In the genomic region with DNA sequence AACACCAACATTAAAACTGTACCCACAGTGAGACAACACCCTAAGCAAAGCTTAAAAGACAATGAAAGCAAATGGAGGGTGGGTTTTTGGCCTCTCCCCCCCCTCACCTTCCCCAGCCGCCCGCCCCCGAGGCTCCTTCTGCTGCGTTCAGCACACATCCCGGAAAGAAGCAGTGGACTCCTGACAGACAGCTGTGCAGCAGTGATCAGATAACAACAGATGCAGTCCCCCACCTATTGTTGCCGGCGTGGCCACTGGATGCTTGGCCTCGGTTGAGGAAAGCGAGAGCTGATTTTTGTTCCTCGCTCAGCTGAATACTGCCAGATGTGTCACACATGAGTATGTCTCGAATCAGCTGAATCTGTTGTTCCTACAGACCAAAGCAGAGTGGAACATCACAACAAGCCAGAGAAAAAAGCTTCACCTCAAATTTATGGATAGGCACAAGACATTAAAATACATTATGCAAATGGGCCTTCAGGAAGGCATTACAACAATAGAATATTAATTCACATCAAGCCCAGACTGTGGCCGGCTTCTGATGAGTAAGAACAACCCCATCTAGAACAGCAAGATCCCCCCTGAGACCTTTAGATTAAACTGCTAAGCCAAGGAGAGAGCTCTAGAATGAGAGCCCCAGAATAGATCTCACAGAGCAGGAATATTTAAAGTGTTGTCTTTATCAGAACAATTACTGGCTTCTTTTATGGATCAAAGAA, we compare ENCODE assay signal across 19 mouse cellular contexts. TPM values are rescaled to one million over a fixed set of nuclear protein-coding genes. Genes with fewer than 3 reads are reported as not detected.
DNase-seq lines count a peak whose midpoint lies in the region; ATAC-seq lines count a peak whose summit lies in the region.
"Had no signal": no experiment of that assay in that cellular context is flagged by ENCODE, and none has a peak within 500 bp of the region (broad histone marks: within the 10 kb centered on the region; RNA-seq: fewer than 3 reads in every experiment).

No protein-coding gene starts in this region.

- 0 out of 2 replicates have a peak, but pooled peaks have one; percentile 36 for ATAC-seq in forebrain, embryonic 13.5 days
- 0 out of 2 replicates have a peak, but pooled peaks have one; percentile 43 for ATAC-seq in hindbrain, embryonic 11.5 days (ENCODE audit: low FRiP score)
- ATAC-seq in midbrain, embryonic 11.5 days (ENCODE audit: low FRiP score), result 0 out of 2 replicates have a peak, but pooled peaks have one; percentile 35
- peak; percentile 62; the same call in 1 of the 2 replicates for ATAC-seq in neural tube, embryonic 14.5 days (ENCODE audit: low read depth)
- ATAC-seq: activated CD4-positive, CD25-positive, alpha-beta regulatory T cell, adult 4 months had no signal

- H3K9me3 ChIP-seq in forebrain, embryonic 13.5 days (replicated peaks), result no peaks in the 10 kb centered on the region
- peaks cover under 1% of the 10 kb centered on the region; the same call in 1 of the 2 replicates for H3K9me3 ChIP-seq in forebrain, embryonic 10.5 days
- no peaks in the 10 kb centered on the region for H3K9me3 ChIP-seq in hindbrain, embryonic 11.5 days (ENCODE audit: control insufficient read depth, low read length)
- H3K9me3 ChIP-seq in midbrain, embryonic 11.5 days (ENCODE audit: control insufficient read depth, low read length), result no peaks in the 10 kb centered on the region
- H3K9me3 ChIP-seq in neural tube, embryonic 14.5 days (ENCODE audit: control insufficient read depth, low read length), result no peaks in the 10 kb centered on the region
- H3K9me3 ChIP-seq: heart, embryonic 15.5 days; liver, embryonic 15.5 days had no signal

- no peak overlapping the region for H3K4me2 ChIP-seq in forebrain, embryonic 13.5 days
- H3K4me2 ChIP-seq in hindbrain, embryonic 11.5 days (replicated peaks; ENCODE audit: low read depth, low read length), result no peak overlapping the region
- no peak overlapping the region for H3K4me2 ChIP-seq in midbrain, embryonic 11.5 days
- H3K4me2 ChIP-seq in neural tube, embryonic 14.5 days (ENCODE audit: low read depth, low read length), result peak overlapping the region; percentile 28
- H3K4me2 ChIP-seq: heart, embryonic 15.5 days; liver, embryonic 15.5 days had no signal

- WGBS in forebrain, embryonic 13.5 days, result 70% methylated on average over 12 of the region's 12 CpGs
- WGBS in forebrain, embryonic 10.5 days, result 89% methylated on average over 12 of the region's 12 CpGs
- 69% methylated on average over 12 of the region's 12 CpGs for WGBS in hindbrain, embryonic 11.5 days
- WGBS in midbrain, embryonic 11.5 days, result 79% methylated on average over 12 of the region's 12 CpGs
- 26% methylated on average over 12 of the region's 12 CpGs for WGBS in neural tube, embryonic 14.5 days

- peak overlapping the region; percentile 80 for H3K27ac ChIP-seq in forebrain, embryonic 13.5 days
- no peak overlapping the region for H3K27ac ChIP-seq in forebrain, embryonic 10.5 days
- peak overlapping the region; percentile 70 for H3K27ac ChIP-seq in hindbrain, embryonic 11.5 days (ENCODE audit: low read depth, low read length)
- peak overlapping the region; percentile 66 for H3K27ac ChIP-seq in midbrain, embryonic 11.5 days (ENCODE audit: low read depth, low read length)
- peak overlapping the region; percentile 81 for H3K27ac ChIP-seq in neural tube, embryonic 14.5 days (ENCODE audit: low read depth, low read length)
- H3K27ac ChIP-seq: heart, embryonic 15.5 days; liver, embryonic 15.5 days; stomach, postnatal 0 days had no signal

- H3K36me3 ChIP-seq in forebrain, embryonic 13.5 days (ENCODE audit: poor library complexity, severe bottlenecking), result peaks cover 88% of the 10 kb centered on the region
- peaks cover 100% of the 10 kb centered on the region for H3K36me3 ChIP-seq in forebrain, embryonic 10.5 days (replicated peaks)
- peaks cover 6% of the 10 kb centered on the region for H3K36me3 ChIP-seq in hindbrain, embryonic 11.5 days (ENCODE audit: control insufficient read depth, insufficient read depth, low read length)
- H3K36me3 ChIP-seq in midbrain, embryonic 11.5 days (ENCODE audit: control insufficient read depth, insufficient read depth, low read length), result peaks cover 40% of the 10 kb centered on the region
- peaks cover 6% of the 10 kb centered on the region; the same call in 1 of the 2 replicates for H3K36me3 ChIP-seq in neural tube, embryonic 14.5 days (ENCODE audit: control insufficient read depth, insufficient read depth, low read length)

- H3K4me1 ChIP-seq in forebrain, embryonic 13.5 days, result no peaks in the 10 kb centered on the region
- H3K4me1 ChIP-seq in forebrain, embryonic 10.5 days, result no peaks in the 10 kb centered on the region
- no peaks in the 10 kb centered on the region for H3K4me1 ChIP-seq in hindbrain, embryonic 11.5 days (replicated peaks; ENCODE audit: control insufficient read depth, insufficient read depth, low read length)
- no peaks in the 10 kb centered on the region for H3K4me1 ChIP-seq in midbrain, embryonic 11.5 days (ENCODE audit: control insufficient read depth, insufficient read depth, low read length)
- H3K4me1 ChIP-seq in neural tube, embryonic 14.5 days (ENCODE audit: control insufficient read depth, insufficient read depth, low read length), result peaks cover 13% of the 10 kb centered on the region; the same call in 1 of the 2 replicates
- H3K4me1 ChIP-seq: heart, embryonic 15.5 days; liver, embryonic 15.5 days had no signal

- H3K9ac ChIP-seq in forebrain, embryonic 13.5 days, result no peak overlapping the region
- H3K9ac ChIP-seq in hindbrain, embryonic 11.5 days (ENCODE audit: low read depth, low read length), result no peak overlapping the region
- H3K9ac ChIP-seq in midbrain, embryonic 11.5 days (ENCODE audit: low read length), result no peak overlapping the region
- peak overlapping the region; percentile 33; the same call in 1 of the 2 replicates for H3K9ac ChIP-seq in neural tube, embryonic 14.5 days (replicated peaks; ENCODE audit: low read depth, low read length)
- H3K9ac ChIP-seq: heart, embryonic 15.5 days; liver, embryonic 15.5 days had no signal

- H3K4me3 ChIP-seq in forebrain, embryonic 13.5 days, result no peak overlapping the region
- H3K4me3 ChIP-seq in forebrain, embryonic 10.5 days, result no peak overlapping the region
- H3K4me3 ChIP-seq in hindbrain, embryonic 11.5 days (ENCODE audit: low read depth, low read length), result no peak overlapping the region
- no peak overlapping the region for H3K4me3 ChIP-seq in midbrain, embryonic 11.5 days (ENCODE audit: low read depth, low read length)
- peak overlapping the region; percentile 5; the same call in 1 of the 2 replicates for H3K4me3 ChIP-seq in neural tube, embryonic 14.5 days (ENCODE audit: low read depth, low read length)
- H3K4me3 ChIP-seq: heart, embryonic 15.5 days; liver, embryonic 15.5 days had no signal

- DNase-seq in forebrain, embryonic 10.5 days (ENCODE audit: extremely low spot score, low spot score), result no peak
- peak; percentile 37 for DNase-seq in hindbrain, embryonic 11.5 days (ENCODE audit: low spot score)
- DNase-seq in midbrain, embryonic 11.5 days (ENCODE audit: low spot score, missing footprints), result no peak
- no peak for DNase-seq in cerebellum, adult 9-11 months
- no peak for DNase-seq in thymus, postnatal 14 days
- DNase-seq in testis, postnatal 14 days (ENCODE audit: low spot score), result no peak
- DNase-seq: cerebellum, postnatal 25 days; gastrocnemius, postnatal 36 days; kidney, adult 2 months; kidney, postnatal 36 days; left cerebral cortex, postnatal 4 days; lung, postnatal 10 days; thymus, postnatal 36 days had no signal

- no peaks in the 10 kb centered on the region for H3K27me3 ChIP-seq in forebrain, embryonic 13.5 days
- H3K27me3 ChIP-seq in forebrain, embryonic 10.5 days (ENCODE audit: poor library complexity, severe bottlenecking), result no peaks in the 10 kb centered on the region
- no peaks in the 10 kb centered on the region for H3K27me3 ChIP-seq in hindbrain, embryonic 11.5 days (ENCODE audit: control insufficient read depth, insufficient read depth, low read length)
- H3K27me3 ChIP-seq in midbrain, embryonic 11.5 days (ENCODE audit: control insufficient read depth, insufficient read depth, low read length), result no peaks in the 10 kb centered on the region
- no peaks in the 10 kb centered on the region for H3K27me3 ChIP-seq in neural tube, embryonic 14.5 days (ENCODE audit: control insufficient read depth, insufficient read depth, low read length)
- H3K27me3 ChIP-seq: heart, embryonic 15.5 days; liver, embryonic 15.5 days had no signal

RNA-seq across cellular contexts. Expression of a gene that starts 13.9 kb away (rescaled TPM):
- 182 and 189 TPM in 2 replicates for polyA plus RNA-seq in forebrain, embryonic 13.5 days (2015; fragmentation: Nextera tagmentation; extraction: Ambion mirVana)
- polyA plus RNA-seq in forebrain, embryonic 10.5 days (2016; fragmentation: Nextera tagmentation; extraction: Ambion mirVana), result 193 and 201 TPM in 2 replicates
- 161 and 202 TPM in 2 replicates for polyA plus RNA-seq in hindbrain, embryonic 11.5 days (2014; fragmentation: Nextera tagmentation; extraction: Ambion mirVana)
- 214 and 230 TPM in 2 replicates for polyA plus RNA-seq in midbrain, embryonic 11.5 days (2014; fragmentation: Nextera tagmentation; extraction: Ambion mirVana)
- polyA plus RNA-seq in neural tube, embryonic 14.5 days (2014; fragmentation: Nextera tagmentation; extraction: Ambion mirVana), result 45.9 and 65.6 TPM in 2 replicates

RNA-seq across cellular contexts. Expression of a gene that starts 32.6 kb away (rescaled TPM):
- 15.1 and 17.0 TPM in 2 replicates for polyA plus RNA-seq in forebrain, embryonic 13.5 days (2015; fragmentation: Nextera tagmentation; extraction: Ambion mirVana)
- 2.2 and 2.4 TPM in 2 replicates for polyA plus RNA-seq in forebrain, embryonic 10.5 days (2016; fragmentation: Nextera tagmentation; extraction: Ambion mirVana)
- 14.4 and 21.0 TPM in 2 replicates for polyA plus RNA-seq in hindbrain, embryonic 11.5 days (2014; fragmentation: Nextera tagmentation; extraction: Ambion mirVana)
- 10.5 and 11.4 TPM in 2 replicates for polyA plus RNA-seq in midbrain, embryonic 11.5 days (2014; fragmentation: Nextera tagmentation; extraction: Ambion mirVana)
- polyA plus RNA-seq in neural tube, embryonic 14.5 days (2014; fragmentation: Nextera tagmentation; extraction: Ambion mirVana), result 66.0 and 69.8 TPM in 2 replicates

RNA-seq across cellular contexts. Expression of a gene that starts 36.4 kb away (rescaled TPM):
- polyA plus RNA-seq in forebrain, embryonic 13.5 days (2015; fragmentation: Nextera tagmentation; extraction: Ambion mirVana), result not detected in 2 replicates
- polyA plus RNA-seq in forebrain, embryonic 10.5 days (2016; fragmentation: Nextera tagmentation; extraction: Ambion mirVana), result not detected in 2 replicates
- polyA plus RNA-seq in hindbrain, embryonic 11.5 days (2014; fragmentation: Nextera tagmentation; extraction: Ambion mirVana), result 1.0 and 1.7 TPM in 2 replicates
- 0.11 and 0.22 TPM in 2 replicates for polyA plus RNA-seq in midbrain, embryonic 11.5 days (2014; fragmentation: Nextera tagmentation; extraction: Ambion mirVana)
- polyA plus RNA-seq in neural tube, embryonic 14.5 days (2014; fragmentation: Nextera tagmentation; extraction: Ambion mirVana), result 1.4 and 1.6 TPM in 2 replicates
- polyA plus RNA-seq: activated CD4-positive, CD25-positive, alpha-beta regulatory T cell, adult 4 months; heart, embryonic 15.5 days; liver, embryonic 15.5 days; stomach, postnatal 0 days had no signal

RNA-seq across cellular contexts. Expression of a gene that starts 47.0 kb away (rescaled TPM):
- 0.14 and 0.25 TPM in 2 replicates for polyA plus RNA-seq in forebrain, embryonic 13.5 days (2015; fragmentation: Nextera tagmentation; extraction: Ambion mirVana)
- polyA plus RNA-seq in forebrain, embryonic 10.5 days (2016; fragmentation: Nextera tagmentation; extraction: Ambion mirVana), result not detected in 2 replicates
- 0.28 and 0.36 TPM in 2 replicates for polyA plus RNA-seq in hindbrain, embryonic 11.5 days (2014; fragmentation: Nextera tagmentation; extraction: Ambion mirVana)
- 0.37 and 0.38 TPM in 2 replicates for polyA plus RNA-seq in midbrain, embryonic 11.5 days (2014; fragmentation: Nextera tagmentation; extraction: Ambion mirVana)
- polyA plus RNA-seq in neural tube, embryonic 14.5 days (2014; fragmentation: Nextera tagmentation; extraction: Ambion mirVana), result 1.4 and 2.1 TPM in 2 replicates
- polyA plus RNA-seq: activated CD4-positive, CD25-positive, alpha-beta regulatory T cell, adult 4 months had no signal

RNA-seq across cellular contexts. Expression of a gene that starts 58.7 kb away (rescaled TPM):
- not detected in 2 replicates for polyA plus RNA-seq in forebrain, embryonic 13.5 days (2015; fragmentation: Nextera tagmentation; extraction: Ambion mirVana)
- polyA plus RNA-seq in forebrain, embryonic 10.5 days (2016; fragmentation: Nextera tagmentation; extraction: Ambion mirVana), result not detected in 2 replicates
- not detected in 2 replicates for polyA plus RNA-seq in hindbrain, embryonic 11.5 days (2014; fragmentation: Nextera tagmentation; extraction: Ambion mirVana)
- not detected in 2 replicates for polyA plus RNA-seq in midbrain, embryonic 11.5 days (2014; fragmentation: Nextera tagmentation; extraction: Ambion mirVana)
- not detected in 2 replicates for polyA plus RNA-seq in neural tube, embryonic 14.5 days (2014; fragmentation: Nextera tagmentation; extraction: Ambion mirVana)
- polyA plus RNA-seq: activated CD4-positive, CD25-positive, alpha-beta regulatory T cell, adult 4 months; heart, embryonic 15.5 days; liver, embryonic 15.5 days; stomach, postnatal 0 days had no signal
